Mouse (Mus musculus): ENCODE measurements at regions not wholly inside any gene's neighbourhood (a gene's known extent, or its start where the extent isn't known, plus 50 kb on each side); places are given as distances from the start of the nearest gene placed in this dataset.

- H3K36me3 ChIP-seq (ENCODE audit: control insufficient read depth, insufficient read depth): no peaks in the 10 kb centered on the region
These were observed 265.6 kb upstream of the Slitrk3 start for GRCm38 (mm10) chr3:73323214-73323613.

More at GRCm38 (mm10) chr3:73323214-73323613, 265.6 kb upstream of the Slitrk3 start:
- H3K27ac ChIP-seq (ENCODE audit: low read length): no peak overlapping the region
- no peaks in the 10 kb centered on the region for H3K4me1 ChIP-seq (ENCODE audit: control insufficient read depth, insufficient read depth, low read length)
- no peaks in the 10 kb centered on the region for H3K9me3 ChIP-seq (replicated peaks; ENCODE audit: control insufficient read depth, low read length)
- no peak for ATAC-seq (replicated peaks; ENCODE audit: extremely low read depth, insufficient read depth, low FRiP score)
- no peak overlapping the region for H3K4me2 ChIP-seq (ENCODE audit: low read depth, low read length)
- no peak overlapping the region for H3K4me3 ChIP-seq (ENCODE audit: low read length)
- WGBS: 54% methylated on average over 1 of the region's 1 CpGs
- H3K9ac ChIP-seq (ENCODE audit: low read length): no peak overlapping the region
- H3K27me3 ChIP-seq (ENCODE audit: control insufficient read depth, insufficient read depth, low read length): no peaks in the 10 kb centered on the region

Measured in heart, embryonic 16.5 days (tissue).